Mouse (Mus musculus) forebrain, embryonic 12.5 days (tissue): ENCODE results near the gene Gm11034. TPM values are rescaled to one million over a fixed set of nuclear protein-coding genes. Genes with fewer than 3 reads are reported as not detected.

ENCODE experiments used
- ATAC-seq: fragments of 200-750 bp; cut with Nextera tagmentation; 2 replicates; pipeline ENCODE4 v1.8.0; 2017; ENCODE audit warnings: moderate TSS enrichment; ENCODE audit not compliant: low FRiP score
- H3K27ac ChIP-seq: fragments of 300-500 bp; sonication (generic); 2 replicates; pipeline ENCODE4 v1.5.1; 2016; ENCODE audit warnings: mild to moderate bottlenecking
- H3K27me3 ChIP-seq: fragments of 300-500 bp; sonication (generic); 2 replicates; pipeline ENCODE4 v1.6.1; 2016; ENCODE audit warnings: mild to moderate bottlenecking
- H3K36me3 ChIP-seq: fragments of 300-500 bp; sonication (generic); replicated peaks from 2 replicates; pipeline ENCODE4 v1.6.1; 2016; ENCODE audit warnings: mild to moderate bottlenecking
- H3K4me1 ChIP-seq: fragments of 300-500 bp; sonication (generic); 2 replicates; pipeline ENCODE4 v1.6.1; 2016
- H3K4me2 ChIP-seq: fragments of 300-500 bp; sonication (generic); 2 replicates; pipeline ENCODE4 v1.6.1; 2016; ENCODE audit warnings: mild to moderate bottlenecking, moderate library complexity
- H3K4me3 ChIP-seq: fragments of 300-500 bp; sonication (generic); replicated peaks from 2 replicates; pipeline ENCODE4 v1.5.1; 2016; ENCODE audit warnings: mild to moderate bottlenecking
- H3K9ac ChIP-seq: fragments of 300-500 bp; sonication (generic); 2 replicates; pipeline ENCODE4 v1.6.1; 2016; ENCODE audit warnings: mild to moderate bottlenecking
- H3K9me3 ChIP-seq: fragments of 300-500 bp; sonication (generic); 2 replicates; pipeline ENCODE4 v1.6.1; 2016
- whole genome bisulfite sequencing: fragments of 180-500 bp; shearing (Covaris S2); methylation state at CpG from one replicate; pipeline ENCODE4 v1.1.7; 2016; 5-methylcytosine and 5-hydroxymethylcytosine counted together
- polyA plus RNA-seq: library from polyadenylated mRNA; unstranded; fragments of >200 nt; fragmentation: Nextera tagmentation; extraction: Ambion mirVana; gene quantifications from 2 replicates; pipeline ENCODE4 v1.2.1, GENCODE M21; 2016

Gm11034 gene
- not detected in 2 replicates for polyA plus RNA-seq

DNA sequence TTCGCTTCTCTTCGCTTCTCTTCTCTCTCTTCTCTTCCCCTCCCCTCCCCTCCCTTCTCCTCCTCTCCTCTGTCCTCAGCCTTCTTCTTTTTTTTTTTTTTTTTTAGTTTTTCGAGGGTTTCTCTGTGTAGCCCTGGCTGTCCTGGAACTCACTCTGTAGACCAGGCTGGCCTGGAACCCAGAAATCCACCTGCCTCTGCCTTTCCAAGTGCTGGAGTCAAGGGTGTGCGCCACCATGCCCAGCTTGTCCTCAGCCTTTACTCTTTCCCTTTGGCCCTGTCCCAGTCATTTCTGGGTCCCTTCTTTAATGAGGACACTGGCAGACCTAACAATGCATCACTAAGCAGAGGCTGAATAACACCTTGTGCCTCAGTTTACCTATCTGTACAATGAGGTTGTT is at the start of gene Gm11034:
Gene Gm11034 (minus strand): TSS at position 101 of the 400 bp plus-strand sequence.
- no peaks in the 10 kb centered on the region for H3K36me3 ChIP-seq
- no peaks in the 10 kb centered on the region for H3K4me1 ChIP-seq
- H3K9me3 ChIP-seq = no peaks in the 10 kb centered on the region
- H3K27ac ChIP-seq = no peak within 1 kb of the TSS
- no peak within 1 kb of the TSS for H3K4me3 ChIP-seq
- H3K9ac ChIP-seq = no peak within 1 kb of the TSS
- H3K4me2 ChIP-seq = no peak within 1 kb of the TSS
- WGBS = 72% methylated on average over 4 of the region's 4 CpGs
- H3K27me3 ChIP-seq = peaks cover 28% of the 10 kb centered on the region
- ATAC-seq = no peak

DNA sequence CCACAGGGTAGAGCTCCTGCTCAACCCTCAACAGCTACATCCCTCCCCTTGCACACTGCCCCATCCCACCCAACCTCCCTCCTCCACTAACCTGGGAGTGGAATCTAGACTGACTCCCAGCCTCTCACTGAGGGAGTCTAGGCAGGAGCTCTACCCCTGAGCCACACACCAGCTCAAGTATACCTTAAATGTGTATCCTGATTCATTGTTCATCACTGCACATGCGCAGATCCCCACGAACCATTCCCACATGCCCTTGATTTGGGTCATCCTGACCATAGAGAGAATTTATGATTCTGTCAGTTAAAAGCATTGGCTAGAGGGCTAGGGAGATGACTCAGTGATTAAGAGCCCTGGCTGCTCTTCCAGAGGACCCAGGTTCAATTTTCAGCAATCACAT is 49.3 kb upstream of the Gm11034 start:
- ATAC-seq = no peak
- WGBS = 94% methylated on average over 2 of the region's 2 CpGs
- H3K4me2 ChIP-seq = no peak overlapping the region
- H3K36me3 ChIP-seq = no peaks in the 10 kb centered on the region
- no peaks in the 10 kb centered on the region; the same call in 1 of the 2 replicates for H3K27me3 ChIP-seq
- no peaks in the 10 kb centered on the region for H3K4me1 ChIP-seq
- H3K9me3 ChIP-seq = no peaks in the 10 kb centered on the region
- H3K27ac ChIP-seq = no peak overlapping the region
- no peak overlapping the region for H3K4me3 ChIP-seq
- H3K9ac ChIP-seq = no peak overlapping the region

DNA sequence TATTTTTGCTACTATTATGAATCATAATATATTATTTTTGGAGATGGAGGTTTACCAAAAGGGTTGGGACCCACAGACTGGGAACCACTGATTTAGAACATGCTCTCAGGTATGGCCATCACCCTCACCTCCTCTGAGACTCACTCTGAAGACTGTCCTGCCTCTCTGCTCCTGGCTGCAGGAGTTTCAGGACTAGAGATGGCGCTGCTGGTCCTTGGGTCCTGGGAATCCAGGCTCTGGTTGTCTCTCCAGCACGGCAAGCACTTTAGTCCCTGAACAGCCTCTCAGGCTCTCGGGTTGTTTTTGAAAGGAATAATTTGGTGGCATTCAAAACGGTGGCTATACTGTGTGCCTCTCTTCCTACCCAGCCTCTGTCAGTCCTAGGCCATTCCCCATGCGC is 48.4 kb upstream of the Gm11034 start:
- H3K9ac ChIP-seq = no peak overlapping the region
- no peak overlapping the region for H3K4me2 ChIP-seq
- no peaks in the 10 kb centered on the region for H3K9me3 ChIP-seq
- H3K4me3 ChIP-seq = no peak overlapping the region
- H3K4me1 ChIP-seq = no peaks in the 10 kb centered on the region
- ATAC-seq = no peak
- H3K27me3 ChIP-seq = no peaks in the 10 kb centered on the region; the same call in 1 of the 2 replicates
- H3K36me3 ChIP-seq = peaks cover 3% of the 10 kb centered on the region; the same call in 1 of the 2 replicates
- H3K27ac ChIP-seq = no peak overlapping the region
- 48% methylated on average over 5 of the region's 5 CpGs for WGBS

DNA sequence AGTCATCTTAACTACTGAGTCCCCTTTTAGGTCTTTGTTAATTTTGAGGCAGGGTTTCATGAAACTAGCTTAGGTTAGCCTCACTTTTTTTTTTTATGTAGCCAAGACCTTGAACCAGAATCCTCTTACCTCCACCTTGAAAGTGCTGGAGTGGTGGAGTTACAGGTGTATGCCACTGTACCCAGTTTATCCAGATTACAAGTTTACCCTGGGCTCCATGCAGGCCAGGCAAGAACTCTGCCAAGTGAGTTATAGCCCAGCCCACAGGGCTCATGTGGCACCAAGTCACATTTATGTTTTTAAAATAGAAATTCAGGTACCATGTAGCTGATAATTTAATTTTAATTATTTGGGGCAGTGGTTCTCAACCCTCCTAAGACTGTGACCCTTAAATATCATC is 48.0 kb upstream of the Gm11034 start:
- H3K4me3 ChIP-seq = no peak overlapping the region
- H3K4me2 ChIP-seq = no peak overlapping the region
- no peaks in the 10 kb centered on the region for H3K9me3 ChIP-seq
- peaks cover 5% of the 10 kb centered on the region; the same call in 1 of the 2 replicates for H3K36me3 ChIP-seq
- no peaks in the 10 kb centered on the region for H3K4me1 ChIP-seq
- H3K27ac ChIP-seq = no peak overlapping the region
- ATAC-seq = no peak
- no peaks in the 10 kb centered on the region; the same call in 1 of the 2 replicates for H3K27me3 ChIP-seq
- H3K9ac ChIP-seq = no peak overlapping the region

DNA sequence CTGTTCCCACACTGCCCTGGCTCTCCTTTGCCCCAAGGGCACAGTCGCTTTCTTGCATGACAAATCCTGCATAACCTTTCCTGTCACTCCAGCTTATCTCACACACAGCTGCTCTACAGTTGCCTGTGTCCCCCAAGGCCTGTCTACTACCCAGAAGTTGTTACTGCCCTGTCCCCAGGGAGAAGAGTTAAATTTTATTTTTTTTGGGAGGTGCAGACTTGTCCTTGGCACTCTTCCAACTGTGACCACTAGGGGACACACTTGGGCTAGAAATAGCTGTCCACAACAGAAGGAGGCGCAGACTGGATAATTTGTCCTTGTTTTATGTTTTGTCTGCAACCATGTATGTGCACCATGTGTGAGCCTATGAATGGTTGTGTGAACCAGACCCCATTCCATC is 47.6 kb upstream of the Gm11034 start:
- Histone ChIP-seq H3K4me1 (no peaks in the 10 kb centered on the region), H3K4me3 (no peak overlapping the region), H3K9ac (no peak overlapping the region), H3K4me2 (no peak overlapping the region), H3K9me3 (no peaks in the 10 kb centered on the region), H3K36me3 (peaks cover 5% of the 10 kb centered on the region; the same call in 1 of the 2 replicates), H3K27me3 (no peaks in the 10 kb centered on the region; the same call in 1 of the 2 replicates), H3K27ac (no peak overlapping the region)
- peak; percentile 61; the same call in 1 of the 2 replicates for ATAC-seq
- 39% methylated on average over 2 of the region's 2 CpGs for WGBS

DNA sequence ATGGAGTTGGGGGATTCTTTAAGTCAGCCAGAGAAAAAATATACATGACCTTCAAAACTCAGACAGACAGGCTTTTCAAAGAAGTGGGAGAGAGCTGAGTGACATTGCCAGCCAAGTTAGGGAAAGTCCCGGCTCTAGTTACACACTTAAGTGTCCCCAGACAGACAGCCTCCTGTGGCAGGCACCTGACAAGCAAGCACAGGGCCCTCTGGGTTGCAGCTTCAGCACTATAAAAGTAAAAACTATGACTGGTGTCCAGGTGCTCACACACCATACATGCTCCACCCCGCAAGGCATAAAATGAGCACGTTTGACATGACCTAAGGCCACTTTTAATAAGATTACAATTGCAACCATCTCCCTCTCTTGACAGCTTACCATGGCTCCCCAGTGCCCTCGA is 47.1 kb upstream of the Gm11034 start:
- Histone ChIP-seq H3K9ac (no peak overlapping the region), H3K36me3 (peaks cover 6% of the 10 kb centered on the region; the same call in 1 of the 2 replicates), H3K27ac (no peak overlapping the region), H3K27me3 (no peaks in the 10 kb centered on the region; the same call in 1 of the 2 replicates), H3K4me2 (no peak overlapping the region), H3K9me3 (no peaks in the 10 kb centered on the region), H3K4me1 (no peaks in the 10 kb centered on the region), H3K4me3 (no peak overlapping the region)
- 57% methylated on average over 4 of the region's 4 CpGs for WGBS
- peak; percentile 6; the same call in 1 of the 2 replicates for ATAC-seq

DNA sequence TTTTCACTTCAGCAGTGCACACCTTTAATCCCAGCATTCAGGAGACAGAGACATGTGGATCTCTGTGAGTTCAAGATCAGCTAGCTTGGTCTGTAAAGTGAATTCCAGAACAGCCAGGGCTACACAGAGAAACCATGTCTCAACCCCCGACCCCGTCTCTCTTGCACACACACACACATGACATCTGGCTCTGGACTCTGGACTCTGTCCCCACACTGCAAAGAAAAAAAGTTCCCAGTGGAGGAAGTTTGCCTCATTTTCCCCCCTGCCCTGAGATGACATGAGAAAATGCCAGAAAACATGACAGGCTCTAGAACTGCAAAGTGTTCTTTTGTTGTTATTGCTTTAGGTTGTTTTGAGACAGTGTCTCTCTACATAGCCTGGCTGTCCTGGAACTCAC is 46.4 kb upstream of the Gm11034 start:
- H3K9me3 ChIP-seq = no peaks in the 10 kb centered on the region
- no peak overlapping the region for H3K4me3 ChIP-seq
- no peak for ATAC-seq
- no peak overlapping the region for H3K4me2 ChIP-seq
- no peaks in the 10 kb centered on the region; the same call in 1 of the 2 replicates for H3K27me3 ChIP-seq
- 72% methylated on average over 2 of the region's 2 CpGs for WGBS
- no peaks in the 10 kb centered on the region for H3K4me1 ChIP-seq
- no peak overlapping the region for H3K27ac ChIP-seq
- no peak overlapping the region for H3K9ac ChIP-seq
- peaks cover 13% of the 10 kb centered on the region for H3K36me3 ChIP-seq

DNA sequence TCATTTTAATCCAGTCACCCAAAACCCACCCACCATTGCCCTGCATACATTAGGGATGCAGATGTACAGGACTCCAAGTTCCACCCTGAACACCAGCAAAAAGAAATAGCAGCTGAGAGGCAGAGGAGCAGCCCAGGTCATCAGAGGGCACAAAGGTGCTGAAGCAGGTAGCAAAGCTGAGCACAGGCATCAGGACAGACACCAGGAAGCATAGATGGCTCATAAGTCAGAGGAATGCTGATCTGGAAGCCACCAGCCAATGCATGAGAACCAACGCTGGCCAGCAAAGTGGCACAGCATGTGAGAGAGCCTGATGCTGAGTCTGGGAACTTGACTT is 44.4 kb upstream of the Gm11034 start:
- Histone ChIP-seq H3K36me3 (peaks cover 28% of the 10 kb centered on the region), H3K4me1 (no peaks in the 10 kb centered on the region), H3K9me3 (no peaks in the 10 kb centered on the region), H3K4me3 (no peak overlapping the region), H3K4me2 (no peak overlapping the region), H3K27ac (no peak overlapping the region), H3K9ac (no peak overlapping the region), H3K27me3 (no peaks in the 10 kb centered on the region)
- WGBS = 87% methylated on average over 1 of the region's 1 CpGs
- no peak for ATAC-seq

DNA sequence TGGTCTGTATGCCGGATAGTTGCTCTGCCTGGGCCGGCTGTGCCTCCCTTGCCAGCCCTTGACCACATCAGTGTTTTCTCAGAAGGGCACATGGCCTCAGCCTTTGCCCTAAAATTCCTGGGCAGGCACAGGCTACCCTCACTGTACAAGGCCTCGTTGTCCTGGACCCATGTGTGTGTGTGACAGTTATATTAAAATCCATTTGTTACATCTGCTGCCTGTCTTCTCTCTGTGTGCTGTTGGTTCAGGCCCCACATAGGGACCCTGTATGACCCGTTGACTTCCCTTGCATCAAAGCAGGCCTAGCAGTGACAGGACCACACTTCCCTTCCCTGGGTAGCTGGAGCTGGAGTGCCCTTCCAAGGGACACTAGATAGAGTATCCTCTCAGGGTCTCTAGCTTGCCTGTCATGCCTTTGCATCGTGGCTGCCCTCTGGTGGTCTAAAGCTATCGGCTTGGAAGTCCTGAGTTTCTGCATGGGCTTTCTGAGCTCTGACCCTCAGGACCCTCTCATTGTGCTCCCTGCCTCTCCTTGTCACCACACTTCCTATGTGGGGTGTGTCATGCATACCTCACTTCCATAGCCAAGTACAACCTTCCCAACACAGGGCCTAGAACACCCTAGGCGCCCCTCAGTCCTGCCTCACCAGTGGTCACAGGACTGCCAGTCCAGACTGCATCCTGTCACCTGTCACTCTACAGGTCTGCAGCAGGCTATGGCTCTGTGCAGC is 43.9 kb upstream of the Gm11034 start:
- no peaks in the 10 kb centered on the region for H3K27me3 ChIP-seq
- no peak overlapping the region for H3K9ac ChIP-seq
- no peak overlapping the region for H3K4me2 ChIP-seq
- H3K4me1 ChIP-seq = no peaks in the 10 kb centered on the region
- no peak overlapping the region for H3K4me3 ChIP-seq
- H3K9me3 ChIP-seq = no peaks in the 10 kb centered on the region
- WGBS = 52% methylated on average over 7 of the region's 7 CpGs
- H3K36me3 ChIP-seq = peaks cover 33% of the 10 kb centered on the region
- H3K27ac ChIP-seq = no peak overlapping the region
- peak; percentile 37; the same call in 1 of the 2 replicates for ATAC-seq

DNA sequence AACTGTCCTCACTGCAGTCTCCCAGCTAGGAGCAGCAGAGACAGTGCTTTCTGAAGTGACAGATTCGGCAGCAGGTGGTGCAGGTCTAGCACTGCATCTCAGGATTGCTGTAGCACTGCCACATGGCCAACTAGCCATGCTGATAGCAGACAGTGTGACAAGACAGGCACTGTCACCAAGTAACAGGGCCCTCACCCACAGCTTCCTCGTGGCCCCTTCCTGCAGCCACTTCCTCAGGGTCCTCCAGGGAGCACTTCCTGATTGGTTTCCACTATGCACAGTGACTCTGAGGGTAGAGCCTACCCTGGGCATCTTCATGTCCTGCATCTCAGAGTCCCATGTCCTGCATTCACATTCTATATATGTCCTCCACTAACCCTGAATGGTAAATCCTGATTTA is 31.2 kb upstream of the Gm11034 start:
- Histone ChIP-seq H3K27ac (no peak overlapping the region), H3K9ac (no peak overlapping the region), H3K4me1 (peaks cover 16% of the 10 kb centered on the region), H3K36me3 (peaks cover 19% of the 10 kb centered on the region), H3K4me3 (no peak overlapping the region), H3K9me3 (no peaks in the 10 kb centered on the region), H3K27me3 (no peaks in the 10 kb centered on the region), H3K4me2 (no peak overlapping the region)
- 89% methylated on average over 2 of the region's 2 CpGs for WGBS
- ATAC-seq = no peak

DNA sequence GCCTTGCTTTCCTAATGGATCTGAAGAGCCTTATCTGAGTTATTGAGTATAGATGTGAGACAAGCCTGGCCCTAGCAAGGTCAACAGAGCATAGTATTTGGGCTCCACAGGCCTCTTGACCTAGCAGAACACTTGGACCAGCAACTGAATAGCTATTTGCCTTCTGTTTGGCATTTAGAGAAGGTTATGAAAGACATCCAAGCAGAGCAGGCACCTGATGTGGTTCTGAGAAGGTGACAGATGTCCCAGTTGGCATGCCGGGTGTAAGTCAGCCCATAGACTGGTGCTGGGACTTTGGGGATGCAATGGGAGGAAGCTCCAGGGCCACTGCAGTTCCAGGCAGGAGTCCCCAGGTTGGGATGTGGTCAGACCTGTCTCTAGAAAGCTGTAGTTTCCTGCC is 28.8 kb upstream of the Gm11034 start:
- no peak for ATAC-seq
- H3K4me2 ChIP-seq = no peak overlapping the region
- 95% methylated on average over 1 of the region's 1 CpGs for WGBS

DNA sequence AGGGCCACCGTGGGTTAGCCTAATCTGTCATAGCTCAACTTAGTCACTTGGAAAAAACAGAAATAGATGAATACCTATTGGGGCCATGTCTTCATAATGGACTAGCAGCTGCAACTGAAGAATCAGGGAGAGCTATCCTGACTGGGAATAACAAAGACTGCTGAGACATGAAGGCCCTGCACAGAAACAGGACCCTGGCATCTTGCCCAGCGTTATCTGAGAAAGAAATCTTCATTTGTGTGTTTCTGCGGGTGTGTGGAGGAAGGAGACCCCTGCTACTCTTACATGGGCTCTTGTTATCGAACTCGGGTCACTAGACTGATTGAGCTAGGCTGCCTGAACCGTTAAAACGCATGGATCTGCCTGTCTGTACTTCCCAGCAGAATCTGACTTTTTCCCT is 27.5 kb upstream of the Gm11034 start:
- Histone ChIP-seq H3K4me1 (peaks cover 16% of the 10 kb centered on the region), H3K4me3 (peak overlapping the region; percentile 69), H3K36me3 (peaks cover 7% of the 10 kb centered on the region; the same call in 1 of the 2 replicates), H3K27ac (peak overlapping the region; percentile 97), H3K9ac (peak overlapping the region; percentile 66), H3K4me2 (peak overlapping the region; percentile 71), H3K27me3 (no peaks in the 10 kb centered on the region), H3K9me3 (no peaks in the 10 kb centered on the region)
- WGBS = 72% methylated on average over 7 of the region's 7 CpGs
- no peak for ATAC-seq

More for the DNA sequence above, 28.8 kb upstream of the Gm11034 start:
- Histone ChIP-seq H3K27me3 (no peaks in the 10 kb centered on the region), H3K4me3 (no peak overlapping the region), H3K27ac (no peak overlapping the region), H3K4me1 (peaks cover 16% of the 10 kb centered on the region), H3K9me3 (no peaks in the 10 kb centered on the region), H3K9ac (no peak overlapping the region), H3K36me3 (peaks cover 19% of the 10 kb centered on the region)

DNA sequence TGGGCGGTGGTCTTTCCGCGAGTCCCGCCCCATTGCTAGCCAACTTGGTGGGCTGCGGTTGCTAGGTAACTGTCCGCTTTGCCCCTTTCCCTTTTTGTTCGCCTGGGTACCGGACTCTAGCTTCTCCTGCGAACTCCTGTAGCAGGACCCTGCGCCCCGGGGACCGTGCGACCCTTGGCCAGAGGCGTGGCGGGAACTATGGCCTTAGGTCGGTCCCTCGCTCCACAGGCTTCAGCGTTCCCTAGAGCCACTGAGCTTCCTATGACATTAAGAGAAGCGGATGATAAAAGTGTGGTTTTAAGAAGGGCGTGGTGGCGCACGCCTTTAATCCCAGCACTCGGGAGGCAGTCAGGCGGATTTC is 26.9 kb upstream of the Gm11034 start:
- ATAC-seq = peak; percentile 76; the same call in 1 of the 2 replicates
- whole genome bisulfite sequencing = 2% methylated on average over 24 of the region's 24 CpGs
- H3K9me3 ChIP-seq = no peaks in the 10 kb centered on the region
- no peaks in the 10 kb centered on the region for H3K27me3 ChIP-seq
- peak overlapping the region; percentile 66 for H3K9ac ChIP-seq
- peaks cover 7% of the 10 kb centered on the region; the same call in 1 of the 2 replicates for H3K36me3 ChIP-seq
- peak overlapping the region; percentile 71 for H3K4me2 ChIP-seq
- peaks cover 16% of the 10 kb centered on the region for H3K4me1 ChIP-seq
- peak overlapping the region; percentile 97 for H3K27ac ChIP-seq
- peak overlapping the region; percentile 69 for H3K4me3 ChIP-seq
